In the genomic region with DNA sequence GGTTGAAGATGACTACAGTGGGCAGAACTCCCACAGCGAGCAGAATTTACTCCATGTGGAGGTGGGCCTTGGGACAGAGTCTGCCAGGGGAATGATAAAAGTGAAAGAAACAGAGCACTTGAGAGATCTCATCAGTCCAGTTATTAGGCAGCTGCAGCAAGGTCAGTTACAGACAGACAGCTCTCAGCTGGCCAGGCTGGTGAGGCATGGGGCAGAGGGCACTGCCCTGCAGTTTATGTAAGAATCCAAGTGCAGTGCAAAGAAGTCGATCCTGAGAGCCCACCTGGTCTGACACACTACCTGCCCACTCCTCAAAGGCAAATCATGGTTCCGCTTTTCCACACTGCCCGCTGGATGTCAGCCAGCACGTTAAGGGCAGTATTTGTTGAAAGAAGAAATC, we compare ENCODE assay signal across 22 mouse cellular contexts. TPM values are rescaled to one million over a fixed set of nuclear protein-coding genes. Genes with fewer than 3 reads are reported as not detected.
DNase-seq lines count a peak whose midpoint lies in the region; ATAC-seq lines count a peak whose summit lies in the region.
"Had no signal": no experiment of that assay in that cellular context is flagged by ENCODE, and none has a peak within 500 bp of the region (broad histone marks: within the 10 kb centered on the region; RNA-seq: fewer than 3 reads in every experiment).

No protein-coding gene starts in this region.

- no peaks in the 10 kb centered on the region for H3K9me3 ChIP-seq in kidney, embryonic 16.5 days (ENCODE audit: low read length)
- no peaks in the 10 kb centered on the region for H3K9me3 ChIP-seq in intestine, embryonic 14.5 days (ENCODE audit: control insufficient read depth, low read length)
- no peaks in the 10 kb centered on the region for H3K9me3 ChIP-seq in intestine, embryonic 16.5 days (ENCODE audit: control insufficient read depth, low read length)
- H3K9me3 ChIP-seq: forebrain, embryonic 13.5 days; heart, embryonic 10.5 days; heart, embryonic 15.5 days; hindbrain, embryonic 13.5 days; midbrain, embryonic 13.5 days had no signal

- 83% methylated on average over 5 of the region's 5 CpGs for WGBS in kidney, embryonic 16.5 days
- WGBS in intestine, embryonic 14.5 days, result 89% methylated on average over 5 of the region's 5 CpGs
- 80% methylated on average over 5 of the region's 5 CpGs for WGBS in intestine, embryonic 16.5 days

- no peak for ATAC-seq in kidney, embryonic 16.5 days (ENCODE audit: low FRiP score, low TSS enrichment)
- no peak for ATAC-seq in intestine, embryonic 14.5 days (replicated peaks; ENCODE audit: low FRiP score, low TSS enrichment, low read depth)
- ATAC-seq in intestine, embryonic 16.5 days, result no peak
- ATAC-seq in inflammation-experienced regulatory T-cells, adult 6 months, result no peak
- ATAC-seq: activated CD4-positive, CD25-positive, alpha-beta regulatory T cell, adult 4 months; forebrain, embryonic 13.5 days; midbrain, embryonic 13.5 days had no signal

- H3K27me3 ChIP-seq in kidney, embryonic 16.5 days (ENCODE audit: insufficient read depth, low read length), result no peaks in the 10 kb centered on the region
- no peaks in the 10 kb centered on the region for H3K27me3 ChIP-seq in intestine, embryonic 14.5 days (replicated peaks; ENCODE audit: control insufficient read depth, insufficient read depth, low read length)
- no peaks in the 10 kb centered on the region for H3K27me3 ChIP-seq in intestine, embryonic 16.5 days (replicated peaks; ENCODE audit: control insufficient read depth, insufficient read depth, low read length)
- H3K27me3 ChIP-seq: forebrain, embryonic 13.5 days; heart, embryonic 15.5 days; hindbrain, embryonic 13.5 days; midbrain, embryonic 13.5 days had no signal

- no peak overlapping the region for H3K4me2 ChIP-seq in kidney, embryonic 16.5 days (replicated peaks; ENCODE audit: low read depth, low read length)
- no peak overlapping the region for H3K4me2 ChIP-seq in intestine, embryonic 14.5 days (ENCODE audit: low read length)
- H3K4me2 ChIP-seq in intestine, embryonic 16.5 days (ENCODE audit: low read depth, low read length), result no peak overlapping the region
- H3K4me2 ChIP-seq: forebrain, embryonic 13.5 days; heart, embryonic 15.5 days; hindbrain, embryonic 13.5 days; midbrain, embryonic 13.5 days had no signal

- H3K4me1 ChIP-seq in kidney, embryonic 16.5 days (ENCODE audit: insufficient read depth, low read length), result peaks cover 6% of the 10 kb centered on the region
- H3K4me1 ChIP-seq in intestine, embryonic 14.5 days (replicated peaks; ENCODE audit: control insufficient read depth, insufficient read depth, low read length), result peaks cover 3% of the 10 kb centered on the region; the same call in 1 of the 2 replicates
- H3K4me1 ChIP-seq in intestine, embryonic 16.5 days (ENCODE audit: control insufficient read depth, insufficient read depth, low read length), result peaks cover 10% of the 10 kb centered on the region

- H3K9ac ChIP-seq in kidney, embryonic 16.5 days (replicated peaks; ENCODE audit: low read length), result no peak overlapping the region
- H3K9ac ChIP-seq in intestine, embryonic 14.5 days (ENCODE audit: low read length), result no peak overlapping the region
- no peak overlapping the region for H3K9ac ChIP-seq in intestine, embryonic 16.5 days (ENCODE audit: low read depth, low read length)
- H3K9ac ChIP-seq: forebrain, embryonic 13.5 days; heart, embryonic 15.5 days; hindbrain, embryonic 13.5 days; midbrain, embryonic 13.5 days had no signal

- peaks cover 52% of the 10 kb centered on the region for H3K36me3 ChIP-seq in kidney, embryonic 16.5 days (ENCODE audit: insufficient read depth, low read length)
- H3K36me3 ChIP-seq in intestine, embryonic 14.5 days (ENCODE audit: control insufficient read depth, insufficient read depth, low read length), result peaks cover 54% of the 10 kb centered on the region
- no peaks in the 10 kb centered on the region for H3K36me3 ChIP-seq in intestine, embryonic 16.5 days (ENCODE audit: control insufficient read depth, insufficient read depth, low read length)

- peak; percentile 44 to 58 for DNase-seq in kidney, adult 8-10 months
- DNase-seq in intestine, embryonic 14.5 days (ENCODE audit: low spot score), result no peak
- peak; percentile 32 to 81 for DNase-seq in kidney, postnatal 25 days
- DNase-seq in lung, postnatal 14 days, result no peak
- DNase-seq: adrenal gland, adult 8-10 months; B cell, adult 2 months; cerebellum, adult 8-10 months; cerebellum, postnatal 25 days; gastrocnemius, postnatal 14 days; heart, postnatal 4 days; liver; thymus, postnatal 14 days had no signal

- no peak overlapping the region for H3K4me3 ChIP-seq in kidney, embryonic 16.5 days (ENCODE audit: low read length)
- no peak overlapping the region for H3K4me3 ChIP-seq in intestine, embryonic 14.5 days (ENCODE audit: low read depth, low read length)
- no peak overlapping the region for H3K4me3 ChIP-seq in intestine, embryonic 16.5 days (ENCODE audit: low read length)
- H3K4me3 ChIP-seq: forebrain, embryonic 13.5 days; heart, embryonic 10.5 days; heart, embryonic 15.5 days; hindbrain, embryonic 13.5 days; midbrain, embryonic 13.5 days had no signal

- H3K27ac ChIP-seq in kidney, embryonic 16.5 days (ENCODE audit: low read length), result no peak overlapping the region
- peak overlapping the region; percentile 43 for H3K27ac ChIP-seq in intestine, embryonic 14.5 days (ENCODE audit: low read depth)
- H3K27ac ChIP-seq in intestine, embryonic 16.5 days (ENCODE audit: low read length), result peak overlapping the region; percentile 85
- H3K27ac ChIP-seq: forebrain, embryonic 13.5 days; heart, embryonic 10.5 days; heart, embryonic 15.5 days; hindbrain, embryonic 13.5 days; macrophage; midbrain, embryonic 13.5 days had no signal

RNA-seq across cellular contexts. Expression of a gene that starts 6.2 kb away (rescaled TPM):
- 3.8 and 4.3 TPM in 2 replicates for polyA plus RNA-seq in kidney, embryonic 16.5 days (2015; fragmentation: Nextera tagmentation; extraction: Ambion mirVana)
- polyA plus RNA-seq in intestine, embryonic 14.5 days (2014; fragmentation: Nextera tagmentation; extraction: Ambion mirVana), result 3.6 and 4.0 TPM in 2 replicates
- polyA plus RNA-seq in intestine, embryonic 16.5 days (2015; fragmentation: Nextera tagmentation; extraction: Ambion mirVana), result 2.7 and 2.9 TPM in 2 replicates
- polyA plus RNA-seq in inflammation-experienced regulatory T-cells, adult 6 months (2017; shearing (Covaris generic)), result 1 to 10 TPM; 2.1 to 4.2 (median 2.8) TPM

RNA-seq across cellular contexts. Expression of a gene that starts 6.3 kb away (rescaled TPM):
- polyA plus RNA-seq in kidney, embryonic 16.5 days (2015; fragmentation: Nextera tagmentation; extraction: Ambion mirVana), result 11.8 and 13.9 TPM in 2 replicates
- polyA plus RNA-seq in intestine, embryonic 14.5 days (2014; fragmentation: Nextera tagmentation; extraction: Ambion mirVana), result 10.0 and 10.6 TPM in 2 replicates
- polyA plus RNA-seq in intestine, embryonic 16.5 days (2015; fragmentation: Nextera tagmentation; extraction: Ambion mirVana), result 7.5 and 7.8 TPM in 2 replicates
- polyA plus RNA-seq in inflammation-experienced regulatory T-cells, adult 6 months (2017; shearing (Covaris generic)), result 1 to 10 TPM; 1.2 to 2.8 (median 2.4) TPM

RNA-seq across cellular contexts. Expression of a gene that starts 15.6 kb away (rescaled TPM):
- polyA plus RNA-seq in kidney, embryonic 16.5 days (2015; fragmentation: Nextera tagmentation; extraction: Ambion mirVana), result 62.6 and 63.3 TPM in 2 replicates
- 66.1 and 68.0 TPM in 2 replicates for polyA plus RNA-seq in intestine, embryonic 14.5 days (2014; fragmentation: Nextera tagmentation; extraction: Ambion mirVana)
- polyA plus RNA-seq in intestine, embryonic 16.5 days (2015; fragmentation: Nextera tagmentation; extraction: Ambion mirVana), result 73.7 and 76.8 TPM in 2 replicates
- polyA plus RNA-seq in inflammation-experienced regulatory T-cells, adult 6 months (2017; shearing (Covaris generic)), result 100 to 1,000 TPM; 106 to 124 (median 111) TPM

RNA-seq across cellular contexts. Expression of a gene that starts 29.9 kb away (rescaled TPM):
- polyA plus RNA-seq in kidney, embryonic 16.5 days (2015; fragmentation: Nextera tagmentation; extraction: Ambion mirVana), result 57.6 and 61.6 TPM in 2 replicates
- polyA plus RNA-seq in intestine, embryonic 14.5 days (2014; fragmentation: Nextera tagmentation; extraction: Ambion mirVana), result 65.9 and 67.6 TPM in 2 replicates
- polyA plus RNA-seq in intestine, embryonic 16.5 days (2015; fragmentation: Nextera tagmentation; extraction: Ambion mirVana), result 43.6 and 49.6 TPM in 2 replicates
- polyA plus RNA-seq in inflammation-experienced regulatory T-cells, adult 6 months (2017; shearing (Covaris generic)), result 10 to 100 TPM; 35.6 to 37.3 (median 36.7) TPM

RNA-seq across cellular contexts. Expression of a gene that starts 57.4 kb away (rescaled TPM):
- polyA plus RNA-seq in kidney, embryonic 16.5 days (2015; fragmentation: Nextera tagmentation; extraction: Ambion mirVana), result 13.1 and 14.9 TPM in 2 replicates
- 30.4 and 37.1 TPM in 2 replicates for polyA plus RNA-seq in intestine, embryonic 14.5 days (2014; fragmentation: Nextera tagmentation; extraction: Ambion mirVana)
- 105 and 126 TPM in 2 replicates for polyA plus RNA-seq in intestine, embryonic 16.5 days (2015; fragmentation: Nextera tagmentation; extraction: Ambion mirVana)
- polyA plus RNA-seq in inflammation-experienced regulatory T-cells, adult 6 months (2017; shearing (Covaris generic)), result 10 to 100 TPM in 1 of 3 experiments, 1 to 10 TPM in 2; 7.9 to 10.9 (median 9.0) TPM

Comparison
In these comparisons a context has a peak if more than half of its experiments do, and no peak if none do; other contexts are left out.
1. DNase-seq: peak in kidney, adult 8-10 months (2 of 2) and kidney, postnatal 25 days (2 of 2); none in intestine, embryonic 14.5 days (single experiment) and lung, postnatal 14 days (single experiment).